Mouse (Mus musculus): Measurements from ENCODE around the gene Jpt1. TPM values are rescaled to one million over a fixed set of nuclear protein-coding genes. Genes with fewer than 3 reads are reported as not detected.
"Not testable (repeated sequence)": the region's sequence is repeated elsewhere in the genome, so short reads cannot be mapped to it uniquely, and the experiment has no call there.

The Jpt1 gene
- total RNA-seq, 2 experiments from 2014 or later = 138 to 161 TPM

DNA sequence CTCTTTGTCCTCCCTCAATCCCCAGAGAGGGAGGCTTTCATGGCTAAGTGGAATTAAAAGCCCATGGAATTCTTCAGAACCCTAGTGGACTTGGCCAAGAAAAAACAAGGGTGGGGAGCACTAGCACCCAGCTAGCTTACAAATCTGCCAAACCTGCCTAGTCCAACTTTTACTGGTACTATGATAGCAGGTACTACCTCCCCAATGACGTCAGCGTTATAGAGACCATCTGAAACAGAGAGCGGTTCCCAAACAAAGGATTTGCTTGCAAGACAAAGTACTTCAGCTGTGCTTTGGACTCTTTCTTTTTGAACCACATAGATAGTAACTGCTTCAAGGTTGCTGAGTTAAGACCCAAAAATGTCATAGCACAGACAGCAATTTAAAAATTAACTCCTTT, 2.2 kb downstream of the Jpt1 start:
- DNase-seq = no peak

DNA sequence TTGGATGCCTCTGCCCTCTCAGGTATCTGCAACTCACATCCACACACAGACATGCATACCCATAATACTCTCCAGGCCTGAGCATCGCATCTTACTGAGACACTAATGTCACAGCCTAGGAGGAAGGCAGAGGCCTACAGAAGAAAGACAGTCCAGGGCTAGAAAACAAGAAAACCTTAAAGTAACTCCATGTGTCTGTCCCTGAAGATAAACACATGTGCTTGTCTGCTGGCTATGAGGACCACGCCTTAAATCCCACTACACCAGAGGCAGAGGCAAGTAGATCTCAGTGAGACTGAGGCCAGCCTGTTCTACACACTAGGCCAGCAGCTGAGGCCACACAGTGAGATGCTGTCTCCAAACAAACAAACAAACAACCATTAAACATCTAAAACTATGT, 3.1 kb downstream of the Jpt1 start:
- DNase-seq = no peak

DNA sequence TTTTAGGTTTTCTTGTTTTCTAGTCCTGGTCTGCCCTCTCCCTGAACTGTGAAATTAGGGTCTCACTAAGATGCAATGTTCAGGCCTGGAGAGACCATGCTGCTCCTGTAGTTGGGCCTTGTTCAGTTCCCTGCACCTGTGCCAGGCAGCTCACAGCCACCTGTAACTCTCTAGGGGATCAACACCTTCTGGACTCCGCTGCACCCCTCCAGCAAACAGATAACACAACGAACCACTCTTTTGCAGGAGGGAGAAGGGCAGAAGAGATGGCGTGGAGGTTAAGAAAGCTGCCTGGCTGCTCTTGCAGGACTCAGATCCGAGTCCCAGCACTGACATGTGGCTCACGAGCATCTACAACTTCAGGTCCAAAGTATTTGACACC, 3.7 kb downstream of the Jpt1 start:
- no peak for DNase-seq

DNA sequence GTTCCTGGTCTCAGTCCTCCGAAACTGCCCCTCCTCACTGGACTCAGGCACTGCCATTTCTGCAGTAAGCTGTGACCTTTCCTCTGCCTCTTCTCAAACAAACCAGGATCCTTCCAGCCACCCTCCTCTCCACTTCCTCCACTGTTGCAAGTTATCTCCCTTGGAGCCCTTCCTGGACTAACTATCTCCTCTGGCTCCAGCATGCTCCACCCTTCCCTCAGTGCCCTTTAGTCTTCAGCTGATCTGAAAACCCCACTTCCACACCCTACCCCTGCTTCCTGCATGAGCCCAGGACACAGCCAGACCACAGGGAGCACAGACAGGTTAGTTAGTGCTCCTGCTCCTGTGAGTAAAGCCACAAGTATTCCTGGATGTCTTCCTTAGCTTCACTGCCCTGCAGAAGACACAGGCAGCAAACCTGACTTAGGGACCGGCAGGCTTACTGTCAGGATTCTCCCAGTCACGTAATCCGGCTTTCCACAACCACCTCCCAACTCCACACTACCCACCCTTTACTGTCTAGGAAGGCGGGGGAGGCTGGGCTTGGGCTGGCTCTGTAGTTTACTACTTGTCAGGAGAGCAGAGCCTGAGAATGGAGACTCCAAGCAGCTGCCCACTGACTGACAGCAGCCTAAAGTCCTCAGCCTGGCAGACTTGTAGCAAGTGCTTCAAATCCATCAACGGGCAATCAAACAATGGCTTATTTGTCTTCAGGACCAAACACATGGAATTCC, 4.2 kb downstream of the Jpt1 start:
- DNase-seq = no peak

DNA sequence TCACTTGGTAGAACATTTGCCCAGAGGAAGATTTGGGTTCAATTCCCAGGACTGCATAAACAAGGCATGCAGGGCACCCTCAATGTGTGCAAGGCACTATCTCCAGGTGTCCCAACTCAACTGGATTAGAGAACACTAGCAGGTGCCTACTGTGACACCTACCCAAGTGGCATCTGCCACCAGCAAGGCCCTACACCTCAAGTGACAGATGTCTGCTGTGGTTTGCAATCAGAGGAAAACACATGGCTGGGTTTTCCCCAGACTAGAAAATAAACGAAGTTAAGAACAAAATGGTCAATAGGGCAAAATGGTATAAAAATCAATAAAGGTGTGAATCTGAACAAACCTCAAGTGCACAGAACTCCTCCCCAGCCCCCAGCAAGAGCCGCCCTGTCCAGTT, 6.1 kb downstream of the Jpt1 start:
- no peak for DNase-seq

DNA sequence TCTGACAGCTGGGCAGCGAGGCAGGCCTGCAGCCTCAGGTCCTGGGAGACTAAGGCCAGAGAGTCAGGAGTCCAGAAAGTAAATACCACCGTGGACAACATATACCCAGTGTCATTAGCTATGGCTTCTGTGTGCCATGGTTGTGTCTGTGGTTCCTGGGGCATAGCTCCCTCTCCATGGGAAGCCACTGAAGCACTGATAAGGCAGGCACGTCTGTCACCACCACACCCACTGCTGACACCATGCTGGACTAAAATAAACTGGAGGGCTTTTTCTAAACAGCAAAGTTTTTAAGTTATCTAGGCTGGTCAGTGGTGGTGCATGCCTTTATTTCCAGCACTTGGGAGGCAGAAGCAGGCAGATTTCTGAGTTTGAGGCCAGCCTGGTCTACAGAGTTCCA, 7.6 kb downstream of the Jpt1 start:
- DNase-seq = no peak

DNA sequence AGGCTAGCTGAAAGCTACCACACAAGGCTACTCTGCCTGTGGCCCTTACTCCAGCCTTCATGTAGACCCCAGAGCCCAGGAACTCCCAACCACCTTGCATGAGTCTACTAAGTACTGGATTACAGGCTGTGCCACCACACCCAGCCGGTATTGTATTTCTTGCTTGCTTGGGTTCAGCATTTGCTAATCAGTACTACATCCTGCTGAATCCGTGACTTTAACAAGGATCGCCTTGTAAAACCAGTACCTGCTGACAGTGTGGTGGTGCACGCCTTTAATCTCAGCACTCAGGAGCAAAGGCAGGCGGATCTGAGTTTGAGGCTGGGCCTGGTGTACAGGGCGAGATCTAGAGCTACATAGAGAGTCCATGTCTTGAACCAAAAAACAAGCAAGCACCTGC, 11.6 kb downstream of the Jpt1 start:
- DNase-seq = no peak

DNA sequence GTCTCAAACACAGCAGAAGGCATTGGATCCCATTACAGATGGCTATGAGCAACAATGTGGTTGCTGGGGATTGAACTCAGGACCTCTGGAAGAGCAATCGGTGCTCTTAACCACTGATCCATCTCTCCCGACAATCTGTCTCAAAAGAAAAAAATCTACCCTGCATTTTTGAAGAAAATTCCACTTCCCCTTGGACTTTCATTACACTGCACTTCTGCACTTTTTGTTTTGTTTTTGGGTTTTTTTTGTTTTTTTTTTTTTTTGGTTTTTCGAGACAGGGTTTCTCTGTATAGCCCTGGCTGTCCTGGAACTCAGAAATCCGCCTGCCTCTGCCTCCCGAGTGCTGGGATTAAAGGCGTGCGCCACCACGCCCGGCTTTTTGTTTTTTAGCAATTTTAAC, 17.6 kb downstream of the Jpt1 start:
- not testable (repeated sequence) for DNase-seq

DNA sequence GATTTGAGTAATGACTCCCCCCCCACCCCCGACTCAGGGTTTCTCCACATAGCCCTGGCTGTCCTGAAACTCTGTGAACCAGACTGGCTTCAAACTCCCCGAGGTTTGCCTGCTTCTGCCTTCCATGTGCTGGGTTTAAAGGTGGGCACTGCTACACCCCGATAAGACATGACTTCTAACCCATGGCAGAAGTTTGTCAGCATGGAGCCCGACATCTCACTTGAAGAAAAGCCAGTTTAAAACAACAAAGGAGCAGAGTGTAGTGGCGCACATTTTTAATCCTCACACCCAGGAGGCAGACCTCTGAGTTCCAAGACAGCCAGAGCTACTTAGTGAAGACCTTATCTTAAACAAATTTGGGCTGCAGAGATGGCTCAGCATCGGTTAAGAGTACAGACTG, 21.8 kb downstream of the Jpt1 start:
- DNase-seq = no peak

DNA sequence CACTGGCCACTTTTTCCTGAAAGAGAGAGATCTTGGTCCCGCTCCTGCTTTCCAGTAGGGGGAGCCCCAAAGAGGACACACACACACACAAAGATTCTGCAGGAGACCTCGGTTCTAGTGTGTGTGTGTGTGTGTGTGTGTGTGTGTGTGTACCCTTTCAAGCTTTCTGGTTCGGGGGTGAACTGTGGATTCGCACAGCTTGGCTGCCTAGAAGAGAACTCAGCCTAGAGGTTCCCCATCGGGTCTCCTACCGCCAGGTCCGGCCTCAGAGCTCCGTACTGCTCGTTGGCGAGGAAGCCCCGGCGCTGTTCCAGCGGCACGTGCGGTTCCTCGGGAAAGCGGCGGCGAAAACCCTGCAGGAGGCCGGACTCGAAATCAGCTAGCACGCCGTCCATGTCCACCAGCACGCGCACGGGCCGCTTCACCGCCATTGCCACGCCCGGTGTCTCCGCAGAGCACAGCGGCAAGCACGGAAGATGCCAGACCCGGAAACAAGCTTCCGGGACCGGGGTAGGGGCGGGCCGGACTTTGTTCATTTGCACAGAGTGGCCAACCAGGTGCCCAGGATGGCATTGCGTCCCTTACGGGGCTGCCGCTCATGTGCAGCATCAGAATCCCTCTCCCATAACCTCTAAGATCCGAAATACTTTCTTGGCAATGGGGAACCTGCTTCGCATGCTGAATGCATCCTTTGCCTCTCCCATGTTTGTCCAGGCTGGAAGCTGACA, 22.7 kb downstream of the Jpt1 start, which contains the start of gene Nt5c:
Gene Nt5c (minus strand): TSS at position 507 of the 728 bp plus-strand sequence.
- DNase-seq = peak; percentile 81 to 85

DNA sequence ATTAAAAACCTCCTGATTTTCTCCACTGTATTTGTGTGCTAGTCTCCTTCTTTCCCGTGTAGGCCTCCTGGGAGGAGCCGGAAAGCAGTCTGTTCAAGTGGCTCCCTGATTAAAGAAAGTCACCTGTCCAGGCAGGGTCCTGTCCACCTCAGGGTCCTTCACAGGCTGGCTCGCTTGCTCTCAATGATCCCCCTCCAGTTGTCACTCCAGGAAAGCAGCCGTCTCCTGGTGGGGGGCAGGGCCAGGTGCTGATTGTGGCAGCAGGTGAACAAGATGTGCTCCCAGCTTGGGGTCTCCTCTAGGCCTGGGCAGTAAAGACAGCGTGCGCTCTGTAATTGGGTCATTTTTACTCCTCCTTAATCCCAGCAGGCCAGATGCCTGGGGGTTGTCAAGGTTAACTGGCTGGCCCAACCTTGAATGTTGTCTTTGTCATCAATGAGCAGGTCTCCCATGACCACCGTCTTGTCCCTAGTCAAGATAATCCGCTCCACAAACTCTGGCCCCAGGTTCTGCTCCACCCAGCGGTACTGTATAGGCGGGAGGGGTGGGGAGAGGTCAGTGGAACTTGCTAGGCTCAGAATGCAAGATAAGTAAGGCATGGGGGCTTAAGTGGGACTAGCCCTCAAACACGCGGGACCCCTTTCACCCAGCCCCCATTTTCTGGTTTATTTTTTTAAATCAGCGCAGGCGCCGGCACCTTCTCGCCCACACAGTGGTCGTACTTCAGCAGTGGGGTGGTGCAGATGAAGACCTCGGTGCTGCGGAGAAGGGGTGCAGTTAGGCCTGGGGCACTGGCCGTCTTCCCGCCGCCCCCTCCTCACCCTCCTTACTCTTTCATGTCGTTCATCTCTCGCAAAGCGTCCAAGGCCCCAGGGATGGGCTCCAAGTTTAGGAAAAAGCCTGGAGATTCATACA, 23.5 kb downstream of the Jpt1 start:
- no peak for DNase-seq

DNA sequence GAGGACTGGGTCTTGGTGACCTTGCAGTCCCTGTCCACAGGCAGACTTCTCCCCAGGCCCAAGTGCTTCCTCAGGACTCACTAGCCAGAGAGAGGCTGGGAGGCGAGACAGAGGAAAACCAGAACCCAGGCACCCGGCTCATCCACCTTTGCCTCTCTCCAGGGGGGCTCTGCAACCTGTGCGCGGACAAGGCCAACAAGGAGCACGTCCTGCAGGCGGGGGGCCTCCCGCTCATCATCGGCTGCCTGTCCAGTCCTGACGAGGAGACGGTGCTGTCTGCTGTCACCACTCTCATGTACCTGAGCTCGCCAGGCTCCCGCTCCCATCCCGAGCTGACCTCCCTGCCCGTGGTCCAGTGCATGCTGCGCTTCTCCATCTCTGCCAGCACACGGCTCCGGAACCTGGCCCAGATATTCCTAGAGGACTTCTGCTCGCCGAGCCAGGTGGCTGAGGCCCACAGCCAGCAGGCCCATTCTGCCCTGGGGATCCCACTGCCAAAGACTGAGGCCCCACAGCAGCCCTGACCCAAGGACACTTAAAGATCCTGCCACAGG, 25.6 kb downstream of the Jpt1 start:
- no peak for DNase-seq

DNA sequence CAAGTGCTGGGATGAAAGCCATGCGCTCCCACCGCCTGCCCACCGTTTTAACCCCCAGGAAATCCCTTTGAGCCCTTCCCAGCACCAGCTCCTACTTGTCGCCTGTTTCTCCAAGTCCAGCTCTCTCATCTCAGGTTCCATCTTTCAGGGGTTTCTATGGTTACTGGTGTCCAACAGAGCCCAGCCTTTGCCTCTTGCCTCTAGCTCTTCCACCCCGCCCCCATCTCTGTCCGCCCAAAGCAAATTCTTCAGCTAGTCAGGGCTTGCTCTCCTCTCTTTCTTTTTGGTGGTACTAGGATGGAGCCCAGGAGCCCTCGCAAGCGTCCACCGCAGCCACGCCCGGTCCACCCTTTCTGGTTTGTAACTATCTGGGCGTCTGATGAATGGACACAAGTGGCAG, 29.0 kb downstream of the Jpt1 start:
- DNase-seq = no peak

DNA sequence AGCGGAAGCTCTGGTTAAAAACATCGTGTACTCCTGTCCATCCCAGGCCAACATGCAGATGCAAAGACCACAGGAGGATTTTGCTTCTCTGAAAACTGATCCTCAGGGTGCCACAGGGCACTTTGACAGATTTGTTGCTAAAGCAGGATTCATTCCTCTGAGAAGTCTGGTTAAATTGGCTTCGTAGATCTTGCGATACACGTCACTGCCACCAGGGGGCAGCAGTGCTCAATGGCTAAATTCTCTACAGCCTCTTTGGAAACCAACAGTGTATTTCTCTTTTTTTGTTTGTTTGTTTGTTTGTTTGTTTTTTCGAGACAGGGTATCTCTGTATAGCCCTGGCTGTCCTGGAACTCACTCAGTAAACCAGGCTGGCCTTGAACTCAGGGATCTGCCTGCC, 30.5 kb downstream of the Jpt1 start:
- peak; percentile 73 to 84 for DNase-seq

DNA sequence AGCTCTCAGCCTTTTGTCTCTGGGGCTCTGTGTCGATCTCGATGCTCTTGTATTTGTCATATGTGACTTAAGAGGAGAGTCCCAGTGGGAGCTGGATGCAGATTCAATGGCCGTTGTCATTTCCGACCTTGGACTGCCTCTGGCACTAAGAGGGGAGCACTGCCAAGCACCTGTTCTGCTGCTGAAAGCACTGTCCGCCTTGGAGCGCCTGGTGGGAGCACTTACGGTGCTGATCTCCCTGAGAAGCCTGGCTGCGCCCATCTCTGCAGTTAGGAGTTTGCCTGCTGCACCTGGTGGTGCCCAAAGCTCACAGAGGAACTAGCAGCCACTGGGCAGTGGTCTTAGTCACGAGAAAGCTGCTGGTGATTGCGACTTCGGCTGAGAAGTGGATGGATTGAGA, 30.9 kb downstream of the Jpt1 start:
- DNase-seq = no peak

DNA sequence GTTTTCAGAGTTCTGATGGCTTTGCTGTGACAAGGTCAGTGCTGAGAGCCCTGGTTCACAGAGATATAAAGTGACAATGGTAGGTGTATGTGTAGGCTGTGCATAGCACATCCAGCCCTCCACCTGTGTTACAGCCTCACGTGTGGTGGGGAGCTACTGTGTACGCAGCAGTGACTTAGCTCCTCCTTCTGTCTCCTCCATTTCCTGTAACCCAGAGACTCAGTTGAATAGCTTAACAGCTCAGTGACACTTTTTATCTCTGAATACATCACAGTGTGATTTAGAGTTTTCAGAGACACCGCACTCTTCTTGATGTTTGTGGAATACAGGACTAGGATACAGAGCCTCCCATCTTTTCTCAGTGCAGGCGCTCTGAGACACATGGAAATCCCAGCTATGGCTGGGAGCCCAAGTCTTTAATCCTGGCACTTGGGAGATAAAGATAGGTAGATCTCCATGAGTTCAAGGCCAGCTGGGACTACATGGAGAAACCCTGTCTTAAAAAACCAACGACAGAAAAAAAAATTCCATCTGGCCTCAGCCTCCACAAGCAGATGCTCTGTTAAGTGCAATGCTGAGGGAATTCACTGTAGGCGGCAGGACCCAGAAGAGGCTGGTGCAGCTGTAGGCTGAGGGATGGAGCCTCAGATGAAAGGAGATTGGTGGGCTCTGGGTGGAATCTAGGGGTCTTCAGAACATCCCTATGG, 32.5 kb downstream of the Jpt1 start:
- peak; percentile 59 to 62 for DNase-seq

DNA sequence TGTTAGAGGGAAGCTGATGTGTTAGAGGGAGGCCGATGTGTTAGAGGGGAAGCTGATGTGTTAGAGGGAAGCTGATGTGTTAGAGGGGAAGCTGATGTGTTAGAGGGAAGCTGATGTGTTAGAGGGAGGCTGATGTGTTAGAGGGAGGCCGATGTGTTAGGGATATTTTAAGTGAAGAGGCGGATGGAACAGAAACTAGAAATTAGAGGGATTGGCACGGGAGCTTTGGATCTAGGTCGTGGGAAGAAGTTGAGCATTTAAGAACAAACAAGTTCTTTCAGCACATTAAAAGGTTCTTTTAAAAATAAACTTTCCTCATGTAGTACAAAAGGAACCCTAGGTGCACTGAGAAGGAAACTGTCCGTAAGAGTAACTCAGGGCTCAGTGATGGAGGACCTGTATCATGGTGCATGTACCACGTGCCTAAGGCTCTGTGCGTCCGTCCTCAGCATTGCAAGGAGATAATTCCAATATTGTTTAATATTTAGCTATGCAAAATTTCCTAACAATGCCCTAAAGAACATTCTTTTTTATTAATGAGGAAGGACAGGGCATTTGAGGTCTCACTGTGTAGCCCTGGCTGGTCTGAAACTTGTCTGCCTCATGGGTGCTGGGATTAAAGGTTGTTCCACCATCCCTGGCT, 35.8 kb downstream of the Jpt1 start:
- DNase-seq = no peak

DNA sequence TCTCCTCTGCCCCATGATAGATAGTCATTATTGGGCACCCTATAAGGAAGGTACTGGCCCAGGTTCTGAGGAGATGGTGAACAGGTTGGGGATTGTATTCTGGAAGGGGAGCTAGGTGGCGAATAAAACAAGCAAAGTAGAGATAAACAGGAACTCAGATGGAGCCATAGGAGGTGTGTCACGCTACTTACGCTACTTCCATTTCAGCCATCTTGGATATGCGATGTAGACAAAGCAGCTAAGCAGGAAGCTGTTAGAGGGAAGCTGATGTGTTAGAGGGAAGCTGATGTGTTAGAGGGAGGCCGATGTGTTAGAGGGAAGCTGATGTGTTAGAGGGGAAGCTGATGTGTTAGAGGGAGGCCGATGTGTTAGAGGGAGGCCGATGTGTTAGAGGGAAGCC, 36.8 kb downstream of the Jpt1 start:
- DNase-seq = not testable (repeated sequence)

DNA sequence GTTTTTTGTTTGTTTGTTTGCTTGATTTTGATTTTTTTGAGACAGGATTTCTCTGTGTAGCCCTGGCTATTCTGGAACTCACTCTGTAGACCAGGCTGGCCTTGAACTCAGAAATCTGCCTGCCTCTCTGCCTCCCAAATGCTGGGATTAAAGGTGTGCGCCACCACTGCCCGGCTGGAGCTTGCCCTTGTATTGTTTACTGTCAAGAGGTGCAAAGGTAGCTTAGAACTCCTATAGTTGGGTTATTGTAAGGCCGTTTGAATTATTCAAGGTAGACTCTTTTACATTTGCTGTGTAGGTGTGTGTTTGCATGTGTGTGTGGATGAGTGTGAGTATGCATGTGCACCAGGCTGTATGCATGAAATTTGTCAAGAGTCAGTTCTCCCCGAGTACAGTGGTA, 37.6 kb downstream of the Jpt1 start:
- DNase-seq = not testable (repeated sequence)

DNA sequence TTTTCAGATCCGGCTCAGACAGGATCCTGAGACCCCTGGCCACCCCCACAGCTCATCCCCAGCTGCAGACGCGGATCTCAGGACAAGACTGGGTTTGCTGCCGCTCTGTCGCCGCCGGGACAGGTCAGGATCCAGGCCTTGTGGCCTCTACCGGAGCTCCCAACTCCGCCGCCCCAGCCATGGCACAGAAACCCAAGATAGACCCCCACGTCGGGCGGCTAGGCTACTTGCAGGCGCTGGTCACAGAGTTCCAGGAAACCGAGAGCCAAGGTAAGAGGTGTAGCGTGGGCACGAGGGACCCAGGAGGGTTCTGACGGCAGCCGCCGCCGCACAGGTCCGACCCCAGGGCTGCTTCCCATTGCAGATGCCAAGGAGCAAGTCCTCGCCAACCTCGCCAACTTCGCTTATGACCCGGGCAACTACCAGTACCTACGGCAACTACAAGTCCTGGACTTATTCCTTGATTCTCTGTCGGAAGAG, 38.4 kb downstream of the Jpt1 start:
- no peak for DNase-seq

DNA sequence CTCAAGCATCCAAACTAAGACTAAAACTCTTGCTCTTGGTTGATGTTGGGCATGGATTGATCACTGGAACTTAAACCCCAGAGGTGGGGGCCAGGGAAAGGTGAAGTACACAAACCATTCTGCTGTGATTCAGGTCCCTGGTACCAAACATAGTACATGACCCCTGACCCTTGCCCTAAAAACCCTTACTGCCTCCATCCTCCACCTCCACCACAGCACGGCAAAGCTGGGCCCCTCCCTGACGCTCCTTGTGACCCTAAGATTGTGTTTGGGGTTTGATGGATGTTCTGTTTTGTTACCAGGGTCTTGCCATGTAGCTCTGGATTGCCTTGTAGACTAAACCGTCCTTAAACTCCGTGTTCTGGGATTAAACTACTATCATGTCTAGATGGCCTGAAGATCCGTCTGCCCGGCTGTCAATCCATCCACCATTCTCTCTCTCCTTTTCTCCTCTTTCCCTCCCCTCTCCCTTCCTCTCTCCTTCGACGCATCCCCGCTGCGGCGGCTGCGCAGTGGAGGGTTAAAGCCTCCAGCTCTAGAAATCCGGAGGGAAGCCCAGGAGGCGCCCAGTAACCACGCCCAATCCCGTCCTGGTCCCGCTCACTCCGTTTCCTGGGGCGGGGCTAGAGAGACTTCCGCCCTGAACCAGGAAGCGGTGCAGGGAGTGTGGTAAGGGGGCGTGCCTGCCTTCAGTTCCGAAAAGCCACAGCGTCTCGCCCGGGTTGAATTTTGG, 39.0 kb downstream of the Jpt1 start, which contains the start of gene Armc7:
Gene Armc7 (plus strand): TSS at position 643 of the 733 bp plus-strand sequence.
- DNase-seq = peak; percentile 93 to 95
